Mouse (Mus musculus) gonadal fat pad, adult 2 months (tissue): ENCODE measurements around the gene Ms4a3. TPM values are rescaled to one million over a fixed set of nuclear protein-coding genes. Genes with fewer than 3 reads are reported as not detected.

ENCODE experiments used
- DNase-seq: peaks from one replicate; pipeline ENCODE4 v3.0.0-alpha.2; 2012; ENCODE audit warnings: low read depth
- polyA plus RNA-seq: library from polyadenylated mRNA; depleted of rRNA; stranded (reverse); fragments of >200 nt; gene quantifications from 2 replicates; pipeline ENCODE4 v1.2.3, GENCODE M21; 2012; rRNA removed

Ms4a3 gene
- polyA plus RNA-seq = not detected in 2 replicates

GRCm38 (mm10) chr19:11640732-11641131 lies at the start of gene Ms4a3:
Ms4a3 (minus strand) TSS chr19:11640851.
- DNase-seq = no peak

- DNase-seq = no peak
Observed at GRCm38 (mm10) chr19:11661562-11661961, 20.9 kb upstream of the Ms4a3 start.

- no peak for DNase-seq
Observed at GRCm38 (mm10) chr19:11660459-11660858, 19.8 kb upstream of the Ms4a3 start, which contains the start of gene Oosp2. Oosp2 (minus strand) TSS chr19:11660559.

GRCm38 (mm10) chr19:11659142-11659541 lies 18.5 kb upstream of the Ms4a3 start:
- DNase-seq = no peak

- no peak for DNase-seq
Observed at GRCm38 (mm10) chr19:11649564-11649963, 8.9 kb upstream of the Ms4a3 start.

- DNase-seq = no peak
Observed at GRCm38 (mm10) chr19:11646166-11646565, 5.5 kb upstream of the Ms4a3 start.

GRCm38 (mm10) chr19:11639038-11639437 lies 1.6 kb downstream of the Ms4a3 start:
- DNase-seq = no peak

- DNase-seq = no peak
Observed at GRCm38 (mm10) chr19:11635572-11635971, 5.1 kb downstream of the Ms4a3 start.

- no peak for DNase-seq
Observed at GRCm38 (mm10) chr19:11634330-11634729, 6.3 kb downstream of the Ms4a3 start.

- DNase-seq = no peak
Observed at GRCm38 (mm10) chr19:11633732-11634131, 6.9 kb downstream of the Ms4a3 start.

- DNase-seq = no peak
Observed at GRCm38 (mm10) chr19:11625231-11625630, 15.4 kb downstream of the Ms4a3 start.

GRCm38 (mm10) chr19:11624800-11625199 lies 15.9 kb downstream of the Ms4a3 start:
- no peak for DNase-seq

- DNase-seq = no peak
Observed at GRCm38 (mm10) chr19:11623551-11623950, 17.1 kb downstream of the Ms4a3 start, which contains the start of gene Ms4a2. Ms4a2 (minus strand) TSS chr19:11623719.

- DNase-seq = no peak
Observed at GRCm38 (mm10) chr19:11617983-11618382, 22.7 kb downstream of the Ms4a3 start.

GRCm38 (mm10) chr19:11614805-11615204 lies 25.8 kb downstream of the Ms4a3 start:
- DNase-seq = no peak

GRCm38 (mm10) chr19:11613776-11614443 lies 26.7 kb downstream of the Ms4a3 start:
- no peak for DNase-seq

GRCm38 (mm10) chr19:11613084-11613483 lies 27.6 kb downstream of the Ms4a3 start:
- no peak for DNase-seq

GRCm38 (mm10) chr19:11612293-11612692 lies 28.4 kb downstream of the Ms4a3 start:
- DNase-seq = no peak

GRCm38 (mm10) chr19:11611541-11611945 lies 29.1 kb downstream of the Ms4a3 start:
- no peak for DNase-seq

GRCm38 (mm10) chr19:11608172-11608571 lies 32.5 kb downstream of the Ms4a3 start:
- no peak for DNase-seq

GRCm38 (mm10) chr19:11604603-11605002 lies 36.0 kb downstream of the Ms4a3 start, which contains the start of gene Ms4a6d:
Ms4a6d (minus strand) TSS chr19:11604849.
- DNase-seq = no peak

GRCm38 (mm10) chr19:11602026-11602425 lies 38.6 kb downstream of the Ms4a3 start:
- DNase-seq = no peak

GRCm38 (mm10) chr19:11601349-11601748 lies 39.3 kb downstream of the Ms4a3 start:
- DNase-seq = no peak
